In the genomic region with DNA sequence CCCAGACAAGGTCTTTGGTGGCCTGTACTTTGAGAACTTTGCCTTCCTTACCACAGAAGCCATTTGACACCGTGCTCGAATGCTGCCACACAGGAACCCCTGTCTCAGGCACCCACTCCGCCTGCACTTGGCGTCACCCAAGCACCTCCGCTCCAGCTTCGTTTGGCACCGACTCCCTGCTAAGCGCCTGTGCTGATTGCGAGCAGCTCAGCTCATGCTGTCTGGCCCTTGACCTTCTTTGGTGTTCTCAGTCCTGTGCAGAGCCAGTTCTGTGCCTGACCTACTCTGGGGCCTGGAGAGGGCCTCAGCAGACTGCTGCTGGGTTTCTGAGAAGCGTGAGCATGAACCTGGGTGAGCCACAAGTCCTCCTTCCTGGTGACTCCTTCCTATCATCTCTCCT, we compare ENCODE assay signal across 35 mouse cellular contexts. TPM values are rescaled to one million over a fixed set of nuclear protein-coding genes. Genes with fewer than 3 reads are reported as not detected.
A peak's percentile ranks its signal among the peaks of the same experiment; 100 is the strongest.
DNase-seq lines count a peak whose midpoint lies in the region; ATAC-seq and TF ChIP-seq lines count a peak whose summit lies in the region.
"Had no signal": no experiment of that assay in that cellular context is flagged by ENCODE, and none has a peak within 500 bp of the region (broad histone marks: within the 10 kb centered on the region; RNA-seq: fewer than 3 reads in every experiment).

No protein-coding gene starts in this region.

- no peak overlapping the region for H3K27ac ChIP-seq in lung, postnatal 0 days (ENCODE audit: low read length)
- H3K27ac ChIP-seq: forebrain, embryonic 10.5 days; hindbrain, embryonic 15.5 days; layer of hippocampus, adult 2 months; left cerebral cortex, adult 2 months; limb, embryonic 15.5 days; liver, embryonic 15.5 days; midbrain, embryonic 15.5 days; neural tube, embryonic 12.5 days had no signal

- TF ChIP-seq EP300 in lung, postnatal 0 days (IDR thresholded peaks at IDR 0.05), result no peak

- no peak overlapping the region for H3K4me3 ChIP-seq in lung, postnatal 0 days (ENCODE audit: low read depth, low read length)
- H3K4me3 ChIP-seq: forebrain, embryonic 10.5 days; hindbrain, embryonic 15.5 days; layer of hippocampus, adult 2 months; left cerebral cortex, adult 2 months; limb, embryonic 15.5 days; liver, embryonic 15.5 days; midbrain, embryonic 15.5 days; neural tube, embryonic 12.5 days had no signal

- H3K4me1 ChIP-seq in lung, postnatal 0 days (ENCODE audit: insufficient read depth, low read depth, low read length), result no peaks in the 10 kb centered on the region
- H3K4me1 ChIP-seq: hindbrain, embryonic 15.5 days; limb, embryonic 15.5 days; midbrain, embryonic 15.5 days; neural tube, embryonic 12.5 days had no signal

- no peaks in the 10 kb centered on the region for H3K36me3 ChIP-seq in lung, postnatal 0 days (ENCODE audit: insufficient read depth, low read length)
- H3K36me3 ChIP-seq: forebrain, embryonic 10.5 days; hindbrain, embryonic 15.5 days; limb, embryonic 15.5 days; liver, embryonic 15.5 days; midbrain, embryonic 15.5 days; neural tube, embryonic 12.5 days had no signal

- no peak overlapping the region for H3K9ac ChIP-seq in lung, postnatal 0 days (replicated peaks; ENCODE audit: low read depth)
- H3K9ac ChIP-seq: forebrain, postnatal 0 days; hindbrain, embryonic 15.5 days; limb, embryonic 15.5 days; liver, embryonic 15.5 days; midbrain, embryonic 15.5 days; neural tube, embryonic 12.5 days had no signal

- no peaks in the 10 kb centered on the region for H3K27me3 ChIP-seq in lung, postnatal 0 days (replicated peaks; ENCODE audit: insufficient read depth, low read length)
- H3K27me3 ChIP-seq: hindbrain, embryonic 15.5 days; liver, embryonic 15.5 days had no signal

- H3K9me3 ChIP-seq in lung, postnatal 0 days (ENCODE audit: low read length), result no peaks in the 10 kb centered on the region
- H3K9me3 ChIP-seq: forebrain, embryonic 10.5 days; hindbrain, embryonic 15.5 days; limb, embryonic 15.5 days; liver, embryonic 15.5 days; midbrain, embryonic 15.5 days; neural tube, embryonic 12.5 days had no signal

- H3K4me2 ChIP-seq in lung, postnatal 0 days (replicated peaks; ENCODE audit: low read depth, low read length), result no peak overlapping the region
- H3K4me2 ChIP-seq: hindbrain, embryonic 15.5 days; limb, embryonic 15.5 days; liver, embryonic 15.5 days; midbrain, embryonic 15.5 days; neural tube, embryonic 12.5 days had no signal

- TF ChIP-seq CTCF in lung, postnatal 0 days (IDR thresholded peaks at IDR 0.05), result no peak

- DNase-seq in cerebellum, adult 11-12 months, result peak; percentile 3
- DNase-seq in cerebellum, postnatal 25 days, result no peak
- peak; percentile 51 for DNase-seq in lung, postnatal 10 days
- no peak for DNase-seq in lung, postnatal 0 days (ENCODE audit: low spot score)
- peak; percentile 80 for DNase-seq in adipocyte (ENCODE audit: low spot score)
- DNase-seq in lung, postnatal 36 days, result peak; percentile 53
- no peak for DNase-seq in left cerebral cortex, adult 18-20 months (ENCODE audit: low spot score in 2 of 2)
- DNase-seq in right cerebral cortex, postnatal 14 days, result no peak
- DNase-seq: B cell, adult 2 months; cerebellum, adult 9-11 months; forebrain, postnatal 0 days; kidney, adult 8-10 months; kidney, postnatal 14 days; left cerebral cortex, postnatal 4 days; right cerebral cortex, postnatal 25 days; spleen, adult 18-20 months had no signal

- WGBS in lung, postnatal 0 days, result 70% methylated on average over 10 of the region's 10 CpGs

- no peak for ATAC-seq in lung, postnatal 0 days
- ATAC-seq: activated CD4-positive, CD25-positive, alpha-beta regulatory T cell, adult 4 months; forebrain, postnatal 0 days; midbrain, embryonic 15.5 days had no signal

RNA-seq across cellular contexts. Expression of a gene that starts 8.8 kb away (rescaled TPM):
- 87.3 and 94.0 TPM in 2 replicates for polyA plus RNA-seq in lung, postnatal 0 days (2015; fragmentation: Nextera tagmentation; extraction: Ambion mirVana)
- total RNA-seq in left cerebral cortex, adult 18-20 months (2021), result 10 to 100 TPM; 39.9 to 41.8 TPM

RNA-seq across cellular contexts. Expression of a gene that starts 21.9 kb away (rescaled TPM):
- polyA plus RNA-seq in lung, postnatal 0 days (2015; fragmentation: Nextera tagmentation; extraction: Ambion mirVana), result not detected in 2 replicates
- total RNA-seq in left cerebral cortex, adult 18-20 months (2021), result not detected
- total RNA-seq: CH12.LX; forebrain, postnatal 0 days; gastrocnemius, postnatal 4 days; hematopoietic stem cell, adult 5-6 weeks; layer of hippocampus, adult 2 months; left cerebral cortex, adult 2 months; left cerebral cortex, postnatal 4 days; MEL had no signal
- polyA plus RNA-seq: activated CD4-positive, CD25-positive, alpha-beta regulatory T cell, adult 4 months; cortical plate, adult 2 months; embryonic facial prominence, embryonic 11.5 days; forebrain, postnatal 0 days; heart, embryonic 16.5 days; intestine, embryonic 14.5 days; limb, embryonic 15.5 days; liver, embryonic 15.5 days; neural tube, embryonic 12.5 days; urinary bladder, adult 2 months had no signal

RNA-seq across cellular contexts. Expression of a gene that starts 25.6 kb away (rescaled TPM):
- polyA plus RNA-seq in lung, postnatal 0 days (2015; fragmentation: Nextera tagmentation; extraction: Ambion mirVana), result 21.8 and 22.6 TPM in 2 replicates
- total RNA-seq in left cerebral cortex, adult 18-20 months (2021), result 10 to 100 TPM; 30.1 to 33.4 TPM

RNA-seq across cellular contexts. Expression of a gene that starts 38.3 kb away (rescaled TPM):
- polyA plus RNA-seq in lung, postnatal 0 days (2015; fragmentation: Nextera tagmentation; extraction: Ambion mirVana), result not detected in 2 replicates
- total RNA-seq in left cerebral cortex, adult 18-20 months (2021), result not detected
- total RNA-seq: CH12.LX; forebrain, postnatal 0 days; gastrocnemius, postnatal 4 days; hematopoietic stem cell, adult 5-6 weeks; layer of hippocampus, adult 2 months; left cerebral cortex, adult 2 months; left cerebral cortex, postnatal 4 days; MEL had no signal
- polyA plus RNA-seq: activated CD4-positive, CD25-positive, alpha-beta regulatory T cell, adult 4 months; brain, embryonic 14.5 days; cortical plate, adult 2 months; embryonic facial prominence, embryonic 11.5 days; forebrain, postnatal 0 days; heart, embryonic 16.5 days; hindbrain, embryonic 15.5 days; intestine, embryonic 14.5 days; limb, embryonic 15.5 days; liver, embryonic 15.5 days; midbrain, embryonic 15.5 days; neural tube, embryonic 12.5 days; urinary bladder, adult 2 months had no signal

RNA-seq across cellular contexts. Expression of a gene that starts 38.4 kb away (rescaled TPM):
- polyA plus RNA-seq in lung, postnatal 0 days (2015; fragmentation: Nextera tagmentation; extraction: Ambion mirVana), result 47.3 and 49.2 TPM in 2 replicates
- total RNA-seq in left cerebral cortex, adult 18-20 months (2021), result 100 to 1,000 TPM in 1 of 2 experiments, 10 to 100 TPM in 1; 99.4 to 102 TPM

Comparison
In these comparisons a context has a peak if more than half of its experiments do, and no peak if none do; other contexts are left out.
1. DNase-seq: peak in cerebellum, adult 11-12 months (single experiment), lung, postnatal 10 days (single experiment), adipocyte (single experiment) and lung, postnatal 36 days (single experiment); none in cerebellum, postnatal 25 days (0 of 2), lung, postnatal 0 days (single experiment), left cerebral cortex, adult 18-20 months (0 of 2) and right cerebral cortex, postnatal 14 days (single experiment).